Mouse (Mus musculus) G1E (cell line): ENCODE data around the gene Erc2.

Experiments
- CTCF ChIP-seq: IDR thresholded peaks from 2 replicates; pipeline ENCODE4 v1.5.1; 2012; ENCODE audit warnings: low read depth, low read length, inconsistent platforms, mixed read lengths
- GATA1 ChIP-seq: IDR thresholded peaks from 2 replicates; pipeline ENCODE4 v1.6.1; 2012; ENCODE audit warnings: borderline replicate concordance, low read length, inconsistent platforms, mixed read lengths

DNA sequence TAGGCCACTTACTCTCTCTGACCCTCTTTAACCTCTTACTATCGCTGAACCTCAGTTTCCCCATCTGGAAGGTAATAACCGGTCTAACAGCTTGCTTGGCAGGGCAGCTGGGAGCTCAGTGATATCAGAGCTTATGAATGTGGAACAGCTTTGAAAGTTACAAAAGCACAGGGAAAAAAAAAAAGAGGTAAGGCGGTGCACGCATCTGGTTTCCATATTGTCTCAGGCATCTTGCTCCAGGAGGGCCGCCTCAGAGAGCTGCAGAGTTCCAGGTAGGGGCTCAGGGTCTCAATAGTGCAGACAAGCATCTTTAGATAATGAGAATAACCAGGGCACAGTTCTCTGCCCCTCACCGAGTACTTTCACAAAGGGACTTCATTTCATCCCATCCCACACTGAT lies 816.9 kb downstream of the Erc2 start:
- TF ChIP-seq CTCF, result no peak
- TF ChIP-seq GATA1, result no peak
